Mouse (Mus musculus) adrenal gland, adult (tissue): ENCODE measurements around the gene Dync1li1.

Source experiments
- DNase-seq, 2 experiments: peaks; one replicate each; pipeline ENCODE4 v3.0.0; 2022 to 2023; ENCODE audit warnings: low spot score in 1 of 2; ENCODE audit not compliant: inconsistent age in 2 of 2

Dync1li1 gene

GRCm38 (mm10) chr9:114716677-114717331 lies 28.2 kb downstream of the Dync1li1 start:
- peak in 1 of 2 experiments; percentile 19 for DNase-seq

GRCm38 (mm10) chr9:114727315-114727714 lies 38.7 kb downstream of the Dync1li1 start:
- peak in 1 of 2 experiments; percentile 72 for DNase-seq

GRCm38 (mm10) chr9:114728432-114728831 lies 39.8 kb downstream of the Dync1li1 start:
- DNase-seq: peak in 1 of 2 experiments; percentile 31

- DNase-seq: peak; percentile 44 to 72
These were observed 41.6 kb downstream of the Dync1li1 start for GRCm38 (mm10) chr9:114729911-114730805.

GRCm38 (mm10) chr9:114731011-114731755 lies 42.6 kb downstream of the Dync1li1 start, which contains the start of gene Cmtm6:
Cmtm6 (plus strand) TSS chr9:114731116.
- DNase-seq: peak; percentile 98 to 100

GRCm38 (mm10) chr9:114731871-114732682 lies 43.5 kb downstream of the Dync1li1 start:
- peak in 1 of 2 experiments; percentile 73 for DNase-seq

GRCm38 (mm10) chr9:114733238-114733637 lies 44.6 kb downstream of the Dync1li1 start:
- no peak for DNase-seq

- DNase-seq: peak; percentile 42 to 77
These were observed 47.9 kb downstream of the Dync1li1 start for GRCm38 (mm10) chr9:114736442-114736841.

GRCm38 (mm10) chr9:114740336-114740735 lies 51.7 kb downstream of the Dync1li1 start:
- DNase-seq: peak in 1 of 2 experiments; percentile 28

GRCm38 (mm10) chr9:114742731-114743130 lies 54.1 kb downstream of the Dync1li1 start:
- peak in 1 of 2 experiments; percentile 28 for DNase-seq

GRCm38 (mm10) chr9:114745163-114745562 lies 56.6 kb downstream of the Dync1li1 start:
- DNase-seq: peak in 1 of 2 experiments; percentile 15

GRCm38 (mm10) chr9:114745654-114746053 lies 57.1 kb downstream of the Dync1li1 start:
- no peak for DNase-seq

GRCm38 (mm10) chr9:114747012-114747411 lies 58.4 kb downstream of the Dync1li1 start:
- peak in 1 of 2 experiments; percentile 14 for DNase-seq

GRCm38 (mm10) chr9:114747466-114747865 lies 58.9 kb downstream of the Dync1li1 start:
- no peak for DNase-seq

GRCm38 (mm10) chr9:114751582-114751981 lies 63.0 kb downstream of the Dync1li1 start:
- DNase-seq: no peak

- DNase-seq: no peak
These were observed 63.7 kb downstream of the Dync1li1 start for GRCm38 (mm10) chr9:114752311-114752710.

GRCm38 (mm10) chr9:114752863-114753484 lies 64.4 kb downstream of the Dync1li1 start:
- peak; percentile 95 to 98 for DNase-seq

GRCm38 (mm10) chr9:114758272-114758671 lies 69.7 kb downstream of the Dync1li1 start:
- no peak for DNase-seq

- no peak for DNase-seq
These were observed 70.2 kb downstream of the Dync1li1 start for GRCm38 (mm10) chr9:114758801-114759200.

GRCm38 (mm10) chr9:114759886-114760285 lies 71.3 kb downstream of the Dync1li1 start:
- DNase-seq: no peak
